Mouse (Mus musculus) erythroblast, adult 5-6 weeks (primary cell): Measurements from ENCODE around the gene Cfap65. TPM values are rescaled to one million over a fixed set of nuclear protein-coding genes. Genes with fewer than 3 reads are reported as not detected.

Experiments
- ATAC-seq: replicated peaks from 2 replicates; pipeline ENCODE4 v1.8.0; 2016; ENCODE audit warnings: moderate number of reproducible peaks, mild to moderate bottlenecking, moderate TSS enrichment, inconsistent platforms; ENCODE audit not compliant: poor library complexity, low FRiP score, severe bottlenecking
- total RNA-seq, 2 experiments: library from RNA; stranded (forward) in 1 of 2; stranded (reverse) in 1 of 2; fragments of 150-400 nt in 1 of 2; fragments of 200-764, 138-1000 nt in 1 of 2; gene quantifications; 2 replicates each; pipeline versions ENCODE4 v1.2.3 to v1.2.4; 2015 to 2017; ENCODE audit warnings: low replicate concordance in 2 of 2

The Cfap65 gene
- total RNA-seq, 2 experiments from 2014 or later: not detected

GRCm38 (mm10) chr1:74884196-74885141, 50.9 kb downstream of the Cfap65 start:
- no peak for ATAC-seq

DNA sequence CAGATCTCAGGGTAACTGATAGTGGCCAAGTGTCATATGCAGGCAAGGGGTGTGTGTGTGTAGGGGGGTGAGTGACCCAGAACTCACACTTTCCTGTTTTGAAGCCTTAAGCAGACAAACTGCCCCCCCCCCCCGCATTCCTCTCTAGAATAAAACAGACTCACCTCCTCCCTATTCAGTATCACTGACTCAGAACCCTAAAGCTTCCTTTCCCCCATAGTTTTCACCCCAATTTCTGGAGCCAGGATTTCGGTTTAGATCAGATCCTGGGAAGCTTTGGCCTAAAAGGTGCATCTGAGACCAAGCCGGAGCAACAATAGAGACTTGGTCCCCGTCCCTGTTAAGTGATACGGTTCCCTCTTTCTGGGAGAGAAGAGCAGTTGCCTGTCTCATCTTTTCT, 52.0 kb downstream of the Cfap65 start:
- ATAC-seq: no peak

DNA sequence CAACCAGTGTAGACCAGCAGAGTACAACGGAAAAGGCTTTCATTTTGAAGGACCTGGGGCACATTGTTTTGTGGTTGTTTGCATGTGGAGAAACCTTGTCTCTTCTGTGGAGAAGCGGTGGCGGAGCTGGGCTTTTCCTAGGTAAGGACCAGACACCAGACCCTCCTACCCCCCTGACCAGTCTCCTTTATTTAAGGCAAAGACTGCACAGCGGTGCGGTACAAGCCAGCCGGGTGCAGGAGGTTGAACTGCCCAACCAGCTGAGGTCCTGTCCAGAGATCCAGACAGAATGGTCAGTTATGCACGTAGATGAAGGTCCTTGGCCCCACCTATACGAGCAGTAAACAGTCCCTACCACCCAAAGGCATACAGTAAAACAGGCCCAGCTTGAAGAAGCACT, 52.6 kb downstream of the Cfap65 start:
- ATAC-seq: no peak

DNA sequence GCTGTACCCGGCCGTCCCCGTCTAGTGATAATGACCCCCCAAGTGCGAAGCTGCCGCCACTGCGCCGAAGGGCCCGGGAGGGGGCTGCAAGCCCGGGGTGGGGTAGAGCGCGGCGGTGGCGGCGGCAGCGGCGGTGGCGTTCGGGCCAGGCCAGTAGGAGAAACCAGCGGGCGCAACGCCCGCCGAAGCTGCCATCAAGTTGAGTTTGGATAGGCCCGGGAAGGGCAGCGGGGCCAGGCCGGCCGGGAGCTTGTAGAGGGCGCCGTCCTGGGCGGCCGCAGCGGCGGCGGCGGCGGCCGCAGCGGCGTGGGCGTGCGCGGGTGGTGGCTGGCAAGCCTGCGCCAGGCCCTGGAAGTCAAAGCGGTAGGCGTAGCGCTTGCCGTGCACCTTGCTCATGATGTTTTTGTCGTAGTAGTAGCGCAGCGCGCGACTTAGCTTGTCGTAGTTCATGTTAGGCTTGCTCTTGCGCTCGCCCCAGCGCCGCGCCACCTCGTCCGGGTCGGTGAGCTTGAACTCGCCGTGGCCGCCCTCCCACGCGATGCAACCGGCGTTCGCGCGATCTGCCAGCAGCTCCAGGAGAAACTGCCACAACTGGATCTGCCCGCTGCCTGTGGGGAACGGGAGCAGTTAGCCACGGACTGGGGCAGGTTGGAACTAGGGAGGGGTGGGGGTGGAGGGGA, 53.2 kb downstream of the Cfap65 start:
- ATAC-seq: no peak

- no peak for ATAC-seq
Measured at GRCm38 (mm10) chr1:74880785-74881360, 54.5 kb downstream of the Cfap65 start.

DNA sequence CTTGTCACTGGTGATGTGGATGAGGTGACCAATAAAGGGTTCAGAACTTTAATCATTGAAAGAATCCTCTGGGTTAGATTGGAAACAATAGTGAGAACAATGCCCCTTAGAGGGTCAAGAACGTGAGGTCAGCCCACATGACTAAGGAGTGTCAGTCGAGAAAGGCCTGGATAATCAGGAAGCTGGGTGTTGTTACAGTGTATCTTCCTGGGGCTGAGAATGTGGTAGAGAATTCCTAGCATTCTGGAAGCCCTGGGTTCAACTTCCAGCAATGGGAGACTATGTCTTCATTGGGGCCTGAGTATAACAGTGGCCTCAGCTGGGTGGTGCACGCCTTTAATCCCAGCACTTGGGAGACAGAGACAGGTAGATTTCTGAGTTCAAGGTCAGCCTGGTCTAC, 58.2 kb downstream of the Cfap65 start:
- no peak for ATAC-seq

DNA sequence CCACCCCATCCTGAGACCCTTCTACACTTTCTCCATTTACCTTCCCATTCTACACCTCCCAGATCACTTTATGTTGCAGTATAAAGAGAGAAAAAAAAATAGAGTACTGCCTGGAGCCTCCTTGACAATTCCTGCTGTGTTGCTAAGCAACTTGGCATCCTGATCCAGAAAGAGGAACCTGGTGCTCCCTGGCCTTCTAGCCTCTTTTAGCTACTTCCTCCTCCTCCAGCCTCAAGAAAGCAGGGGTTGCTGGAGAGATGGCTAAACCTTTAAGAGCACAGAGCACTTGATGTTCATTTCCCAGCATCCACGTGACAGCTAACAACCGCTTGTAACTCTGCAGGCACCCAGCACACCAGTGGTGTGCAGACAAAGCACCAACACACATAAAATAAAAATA, 63.2 kb downstream of the Cfap65 start:
- no peak for ATAC-seq

- no peak for ATAC-seq
Measured at GRCm38 (mm10) chr1:74861783-74862182, 73.6 kb downstream of the Cfap65 start.

DNA sequence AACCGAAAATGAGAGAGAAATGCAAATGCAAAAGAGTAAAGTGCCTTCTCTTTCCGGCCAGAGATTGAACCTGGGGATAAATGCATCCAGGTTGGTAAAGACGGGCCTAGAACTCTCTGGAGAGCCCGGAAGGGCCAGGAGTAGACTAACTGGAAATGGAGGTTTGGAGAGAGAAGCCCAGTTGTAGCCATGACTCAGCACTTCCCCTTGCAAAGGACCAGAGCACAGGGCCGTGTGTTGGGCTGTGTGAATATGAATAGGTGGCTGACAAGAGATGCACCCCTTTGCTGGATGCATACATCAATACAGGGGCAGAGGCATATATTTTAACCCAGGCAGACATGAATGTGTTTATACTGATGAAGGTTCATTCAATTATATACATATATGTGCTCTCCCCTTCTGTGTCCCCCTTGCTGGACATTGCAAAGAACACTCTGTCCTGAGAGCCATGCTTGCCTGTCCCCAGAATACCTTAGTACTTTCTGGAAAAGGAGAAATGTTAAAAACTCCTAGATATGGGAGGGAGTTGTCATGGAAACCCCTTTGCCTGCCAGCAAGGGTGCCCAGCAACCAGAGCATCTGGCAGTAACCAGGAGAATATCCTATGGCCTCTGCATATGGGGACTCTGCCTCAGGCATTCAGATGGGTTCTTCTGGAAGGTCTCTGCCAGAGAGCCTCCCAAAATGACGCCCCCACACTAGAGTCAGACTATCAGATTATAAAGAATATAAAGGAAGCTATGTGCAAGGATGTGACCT, 76.0 kb downstream of the Cfap65 start:
- no peak for ATAC-seq

DNA sequence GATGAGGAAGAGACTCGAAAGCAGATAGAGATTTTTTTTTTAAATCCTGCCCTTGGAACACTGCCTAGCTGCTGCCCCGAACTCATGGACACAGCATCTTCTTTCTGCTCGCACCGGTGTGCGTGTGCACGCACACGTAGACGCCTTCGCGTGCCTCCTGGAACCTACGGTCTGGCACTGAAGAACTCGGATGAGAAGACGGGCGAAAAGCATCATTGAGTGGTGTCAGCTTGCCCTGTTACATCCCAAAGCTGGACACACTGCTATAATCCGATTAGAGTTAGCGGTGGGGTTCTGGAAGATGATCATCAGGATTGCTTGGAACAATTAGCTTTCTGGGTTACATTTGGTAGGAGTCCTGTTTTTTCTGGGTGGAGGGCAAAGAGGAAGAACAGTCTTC, 76.6 kb downstream of the Cfap65 start:
- ATAC-seq: no peak

DNA sequence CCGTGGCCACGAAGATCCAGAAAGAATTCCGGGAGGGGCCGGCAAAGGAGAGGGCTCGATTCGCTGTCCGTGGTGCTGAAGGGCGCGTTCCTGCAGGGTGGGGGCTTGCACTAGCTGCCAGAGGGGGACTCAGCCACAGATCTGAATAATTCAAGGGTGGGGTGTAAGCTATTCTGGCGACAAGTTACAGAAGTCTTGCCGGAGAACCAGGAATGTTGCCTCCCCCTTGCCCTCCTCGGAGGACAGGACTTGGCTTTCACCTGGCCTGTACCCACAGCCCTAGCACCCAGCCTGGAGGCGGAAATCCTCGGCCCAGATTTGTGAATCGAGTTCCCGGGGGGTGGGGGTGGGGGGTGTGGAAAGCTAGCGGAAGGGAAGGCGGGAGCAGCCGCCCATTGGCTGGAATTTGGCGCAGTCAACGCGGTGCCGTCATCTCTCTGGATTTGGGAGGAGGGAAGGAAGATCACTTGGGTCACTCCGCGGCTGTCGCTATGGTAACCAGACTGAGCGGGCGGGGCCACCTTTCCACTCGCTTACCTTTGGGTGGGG, 77.2 kb downstream of the Cfap65 start:
- no peak for ATAC-seq

DNA sequence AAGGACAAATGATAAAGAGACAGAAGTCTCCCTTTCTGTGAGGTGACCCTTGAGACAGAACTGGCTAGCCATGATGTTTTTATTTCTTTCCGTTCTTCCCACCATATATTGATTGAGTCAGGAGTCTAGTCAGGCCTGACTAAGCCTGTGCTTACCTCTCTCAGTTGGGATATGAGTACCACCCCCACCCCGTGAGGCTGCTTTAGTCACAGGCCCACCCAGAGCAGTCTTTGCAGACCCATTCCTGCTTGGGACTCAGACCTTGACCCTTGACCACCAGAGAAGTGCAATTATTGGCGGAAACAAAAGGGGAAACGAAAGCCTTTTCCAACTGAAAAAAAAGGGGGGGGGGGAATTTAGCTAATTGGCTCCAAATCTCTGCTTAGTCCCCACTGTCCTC, 77.7 kb downstream of the Cfap65 start:
- no peak for ATAC-seq

- ATAC-seq: no peak
Measured at GRCm38 (mm10) chr1:74857201-74857600, 78.2 kb downstream of the Cfap65 start.

DNA sequence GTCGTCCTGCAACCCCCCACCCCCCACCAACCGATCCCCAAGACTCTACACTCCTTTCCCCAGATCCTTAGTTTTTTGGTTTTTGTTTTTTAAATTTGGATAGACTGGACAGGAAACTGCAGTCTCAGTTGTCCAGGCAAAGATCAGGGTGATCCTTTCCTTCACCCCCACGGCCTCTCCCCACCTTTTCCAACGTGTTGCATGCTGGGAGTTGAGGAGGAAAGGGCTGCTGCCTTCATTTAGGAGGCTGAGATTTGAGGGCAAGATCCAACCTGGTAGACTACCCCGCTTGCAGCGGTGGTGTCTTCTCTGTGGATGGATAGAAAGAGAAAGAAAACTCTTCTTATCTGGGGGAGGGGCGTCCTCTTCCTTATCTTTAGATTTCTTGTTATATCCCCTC, 78.6 kb downstream of the Cfap65 start:
- no peak for ATAC-seq

GRCm38 (mm10) chr1:74856439-74856720, 79.0 kb downstream of the Cfap65 start:
- ATAC-seq: no peak

DNA sequence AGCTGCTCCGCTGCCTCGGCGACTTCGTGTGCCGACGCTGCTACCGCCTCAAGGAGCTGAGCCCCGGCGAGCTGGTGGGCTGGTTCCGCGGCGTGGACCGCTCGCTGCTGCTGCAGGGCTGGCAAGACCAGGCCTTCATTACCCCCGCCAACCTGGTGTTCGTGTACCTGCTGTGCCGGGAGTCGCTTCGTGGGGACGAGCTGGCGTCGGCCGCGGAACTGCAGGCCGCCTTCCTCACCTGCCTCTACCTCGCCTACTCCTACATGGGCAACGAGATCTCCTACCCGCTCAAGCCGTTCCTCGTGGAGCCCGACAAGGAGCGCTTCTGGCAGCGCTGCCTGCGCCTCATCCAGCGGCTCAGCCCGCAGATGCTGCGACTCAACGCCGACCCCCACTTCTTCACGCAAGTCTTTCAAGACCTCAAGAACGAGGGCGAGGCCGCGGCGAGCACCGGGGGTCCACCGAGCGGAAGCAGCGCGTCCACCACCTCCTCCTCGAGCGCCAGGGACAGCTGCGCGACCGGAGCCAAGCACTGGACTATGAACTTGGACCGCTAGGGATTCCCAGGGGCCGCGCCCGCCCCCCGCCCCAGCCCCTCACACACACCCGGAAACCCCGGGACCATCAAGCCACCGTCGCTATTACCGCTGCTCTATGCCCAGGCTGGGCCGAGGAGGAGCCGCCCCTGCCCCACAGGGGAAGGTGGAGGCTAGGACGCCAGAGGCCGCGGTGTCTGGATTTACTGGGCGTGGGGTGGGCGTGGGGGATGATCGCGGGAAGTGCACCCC, 79.6 kb downstream of the Cfap65 start:
- ATAC-seq: no peak

GRCm38 (mm10) chr1:74855156-74855555, 80.2 kb downstream of the Cfap65 start:
- no peak for ATAC-seq

DNA sequence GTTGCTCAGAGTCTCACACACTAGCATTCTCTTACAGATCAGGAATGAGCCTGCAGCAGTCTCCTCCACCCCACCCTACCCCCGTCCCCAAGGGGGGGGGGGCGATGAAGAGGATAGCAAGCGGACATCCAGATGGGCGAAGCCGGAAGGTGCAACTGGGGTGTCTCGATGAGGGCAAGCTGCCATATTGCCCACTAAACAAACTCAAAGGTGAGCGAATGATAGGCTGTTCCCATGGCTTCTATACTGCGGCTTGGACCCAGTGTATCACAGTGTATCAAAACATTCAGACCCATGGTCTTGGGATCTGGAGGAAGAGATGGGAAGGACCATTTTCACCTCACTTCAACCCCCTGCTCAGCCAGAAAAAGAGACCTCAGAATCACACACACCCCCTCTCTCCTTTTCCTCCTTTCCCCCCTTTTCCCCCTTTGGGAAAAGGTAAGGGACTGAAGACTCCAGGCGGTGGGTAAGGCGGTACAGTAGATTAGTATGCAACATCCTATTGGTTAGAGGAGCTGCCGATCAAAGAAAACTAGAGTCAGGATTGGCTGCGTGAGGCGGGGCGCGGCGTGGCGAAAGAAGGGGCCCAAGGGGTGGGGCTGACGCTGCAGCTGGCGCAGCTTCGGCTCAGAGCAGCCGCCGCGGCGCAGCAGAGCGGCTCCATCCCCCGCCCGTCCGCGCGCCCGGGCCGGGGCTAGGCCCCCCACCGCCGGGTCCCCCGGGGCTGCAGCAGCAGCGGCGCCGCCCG, 80.9 kb downstream of the Cfap65 start, which contains the start of gene Cdk5r2:
Gene Cdk5r2, plus strand, starts transcription at position 629 of the 751 bp plus-strand sequence.
- no peak for ATAC-seq
